Mouse (Mus musculus) heart, embryonic 15.5 days (tissue): ENCODE results near the gene Zfp160. TPM values are rescaled to one million over a fixed set of nuclear protein-coding genes. Genes with fewer than 3 reads are reported as not detected.
"Not testable (repeated sequence)": the region's sequence is repeated elsewhere in the genome, so short reads cannot be mapped to it uniquely, and the experiment has no call there.

Experiments
- ATAC-seq: fragments of 200-750 bp; cut with Nextera tagmentation; replicated peaks from 2 replicates; pipeline ENCODE4 v1.8.0; 2017; ENCODE audit warnings: low read depth, moderate TSS enrichment; ENCODE audit not compliant: insufficient number of reproducible peaks, insufficient read depth, low FRiP score
- H3K27ac ChIP-seq: fragments of 300-500 bp; sonication (generic); 2 replicates; pipeline ENCODE4 v1.5.1; 2015; ENCODE audit warnings: mild to moderate bottlenecking, inconsistent platforms
- H3K27me3 ChIP-seq: fragments of 300-500 bp; sonication (generic); 2 replicates; pipeline ENCODE4 v1.6.1; 2015; ENCODE audit warnings: inconsistent platforms
- H3K36me3 ChIP-seq: fragments of 300-500 bp; sonication (generic); 2 replicates; pipeline ENCODE4 v1.6.1; 2015; ENCODE audit warnings: mild to moderate bottlenecking, inconsistent platforms
- H3K4me1 ChIP-seq: fragments of 300-500 bp; sonication (generic); replicated peaks from 2 replicates; pipeline ENCODE4 v1.6.1; 2015; ENCODE audit warnings: inconsistent platforms
- H3K4me2 ChIP-seq: fragments of 300-500 bp; sonication (generic); 2 replicates; pipeline ENCODE4 v1.6.1; 2015; ENCODE audit warnings: inconsistent platforms, mild to moderate bottlenecking, moderate library complexity
- H3K4me3 ChIP-seq: fragments of 300-500 bp; sonication (generic); 2 replicates; pipeline ENCODE4 v1.5.1; 2015; ENCODE audit warnings: mild to moderate bottlenecking, inconsistent platforms
- H3K9ac ChIP-seq: fragments of 300-500 bp; sonication (generic); 2 replicates; pipeline ENCODE4 v1.6.1; 2015; ENCODE audit warnings: mild to moderate bottlenecking, inconsistent platforms
- H3K9me3 ChIP-seq: fragments of 300-500 bp; sonication (generic); replicated peaks from 2 replicates; pipeline ENCODE4 v1.6.1; 2016; ENCODE audit warnings: inconsistent platforms
- WGBS: fragments of 180-500 bp; shearing (Covaris S2); methylation state at CpG from one replicate; pipeline ENCODE4 v1.1.7; 2015; ENCODE audit warnings: mixed read lengths; 5-methylcytosine and 5-hydroxymethylcytosine counted together
- polyA plus RNA-seq: library from polyadenylated mRNA; unstranded; fragments of >200 nt; fragmentation: Nextera tagmentation; extraction: Ambion mirVana; gene quantifications from 2 replicates; pipeline ENCODE4 v1.2.1, GENCODE M21; 2015

Gene Zfp160
- polyA plus RNA-seq: 9.6 TPM in 2 replicates

- Histone ChIP-seq H3K4me2 (peak within 1 kb of the TSS; percentile 66), H3K27ac (peak within 1 kb of the TSS; percentile 87), H3K4me1 (peaks cover 20% of the 10 kb centered on the region), H3K36me3 (peaks cover 4% of the 10 kb centered on the region), H3K4me3 (peak within 1 kb of the TSS; percentile 68), H3K9ac (peak within 1 kb of the TSS; percentile 79), H3K27me3 (0 out of 2 replicates have a peak, but pooled peaks cover 4% of the 10 kb centered on the region), H3K9me3 (no peaks in the 10 kb centered on the region)
- ATAC-seq: peak; percentile 95
- 5% methylated on average over 36 of the region's 36 CpGs for WGBS
Observed at GRCm38 (mm10) chr17:21008382-21009331, at the start of gene Zfp160. TSS of gene Zfp160 (plus strand) at chr17:21008903.

- no peak for ATAC-seq
- no peaks in the 10 kb centered on the region for H3K27me3 ChIP-seq
- no peaks in the 10 kb centered on the region for H3K9me3 ChIP-seq
- no peak overlapping the region for H3K27ac ChIP-seq
- 90% methylated on average over 5 of the region's 5 CpGs for WGBS
- H3K36me3 ChIP-seq: peaks cover 98% of the 10 kb centered on the region
- H3K4me1 ChIP-seq: no peaks in the 10 kb centered on the region
- no peak overlapping the region for H3K4me3 ChIP-seq
- H3K9ac ChIP-seq: no peak overlapping the region
- H3K4me2 ChIP-seq: no peak overlapping the region
Observed at GRCm38 (mm10) chr17:20960386-20960785, 48.3 kb upstream of the Zfp160 start.

GRCm38 (mm10) chr17:20965421-20965820 is 43.3 kb upstream of the Zfp160 start:
- Histone ChIP-seq H3K4me2 (no peak overlapping the region), H3K9ac (no peak overlapping the region), H3K9me3 (no peaks in the 10 kb centered on the region), H3K27me3 (no peaks in the 10 kb centered on the region), H3K27ac (no peak overlapping the region), H3K36me3 (peaks cover 87% of the 10 kb centered on the region), H3K4me1 (no peaks in the 10 kb centered on the region), H3K4me3 (no peak overlapping the region)
- WGBS: 87% methylated on average over 4 of the region's 4 CpGs
- ATAC-seq: no peak

DNA sequence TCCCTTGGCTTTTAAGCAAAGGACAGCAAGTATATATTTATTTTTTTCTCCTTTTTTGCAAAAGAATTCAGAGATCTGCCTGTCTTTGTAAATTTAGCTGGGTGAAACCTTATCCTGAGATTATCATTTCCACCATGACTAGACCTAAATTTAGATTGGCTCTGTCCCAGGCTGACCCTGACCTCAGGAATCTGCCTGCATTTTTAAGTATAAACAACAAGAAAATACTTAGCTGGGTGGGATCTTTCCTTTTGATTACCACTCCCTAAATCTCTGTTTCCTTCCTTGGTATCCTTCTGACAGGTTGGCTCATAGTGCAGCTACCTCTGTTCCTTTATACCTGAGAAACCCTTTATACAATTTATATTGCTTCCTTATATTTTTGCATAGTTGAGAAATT is 42.0 kb upstream of the Zfp160 start:
- Histone ChIP-seq H3K4me3 (no peak overlapping the region), H3K27ac (no peak overlapping the region), H3K4me1 (no peaks in the 10 kb centered on the region), H3K9me3 (no peaks in the 10 kb centered on the region), H3K36me3 (peaks cover 74% of the 10 kb centered on the region), H3K4me2 (no peak overlapping the region), H3K9ac (no peak overlapping the region), H3K27me3 (no peaks in the 10 kb centered on the region)
- ATAC-seq: no peak

GRCm38 (mm10) chr17:20993716-20994115 is 15.0 kb upstream of the Zfp160 start:
- no peaks in the 10 kb centered on the region for H3K36me3 ChIP-seq
- H3K9me3 ChIP-seq: no peaks in the 10 kb centered on the region
- no peaks in the 10 kb centered on the region for H3K27me3 ChIP-seq
- no peak overlapping the region for H3K4me2 ChIP-seq
- no peak for ATAC-seq
- WGBS: 60% methylated on average over 2 of the region's 2 CpGs
- H3K9ac ChIP-seq: no peak overlapping the region
- no peak overlapping the region for H3K4me3 ChIP-seq
- H3K4me1 ChIP-seq: no peaks in the 10 kb centered on the region
- H3K27ac ChIP-seq: no peak overlapping the region

DNA sequence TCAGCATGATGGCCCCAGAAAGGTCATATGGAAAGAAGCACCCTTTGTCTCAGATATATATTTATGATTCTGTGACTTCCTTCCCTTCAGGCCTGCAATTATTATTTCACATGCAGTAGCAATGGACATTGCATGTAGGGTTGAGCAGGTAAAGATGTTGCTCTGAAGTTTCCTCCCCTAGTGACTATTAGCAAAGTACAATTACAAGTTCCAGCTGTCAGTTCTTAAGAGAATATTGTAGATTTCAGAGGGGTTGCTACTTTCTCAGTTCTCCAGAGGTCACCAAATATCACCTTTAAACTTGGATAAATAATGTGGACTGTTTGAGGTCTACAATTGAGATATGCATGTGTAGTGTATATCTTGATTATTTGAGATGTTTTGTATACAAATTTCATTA is 12.3 kb upstream of the Zfp160 start, which contains the start of gene Vmn1r233:
Gene Vmn1r233, minus strand, starts transcription at position 101 of the 400 bp plus-strand sequence.
- Histone ChIP-seq H3K36me3 (no peaks in the 10 kb centered on the region), H3K9ac (no peak within 1 kb of the TSS), H3K4me3 (no peak within 1 kb of the TSS), H3K27me3 (no peaks in the 10 kb centered on the region), H3K4me2 (no peak within 1 kb of the TSS), H3K9me3 (no peaks in the 10 kb centered on the region), H3K4me1 (no peaks in the 10 kb centered on the region), H3K27ac (no peak within 1 kb of the TSS)
- ATAC-seq: no peak

GRCm38 (mm10) chr17:21009726-21010125 is 1.0 kb downstream of the Zfp160 start:
- Histone ChIP-seq H3K4me1 (peaks cover 20% of the 10 kb centered on the region), H3K4me3 (peak overlapping the region; percentile 68), H3K27ac (peak overlapping the region; percentile 87; the same call in 1 of the 2 replicates), H3K9ac (peak overlapping the region; percentile 79), H3K27me3 (0 out of 2 replicates have a peak, but pooled peaks cover 4% of the 10 kb centered on the region), H3K4me2 (peak overlapping the region; percentile 66), H3K36me3 (peaks cover 4% of the 10 kb centered on the region), H3K9me3 (no peaks in the 10 kb centered on the region)
- 21% methylated on average over 1 of the region's 1 CpGs for WGBS
- no peak for ATAC-seq

GRCm38 (mm10) chr17:21018410-21019080 is 9.8 kb downstream of the Zfp160 start:
- Histone ChIP-seq H3K4me3 (no peak overlapping the region), H3K36me3 (peaks cover 54% of the 10 kb centered on the region), H3K4me2 (no peak overlapping the region), H3K27ac (no peak overlapping the region), H3K9ac (no peak overlapping the region), H3K27me3 (no peaks in the 10 kb centered on the region), H3K4me1 (no peaks in the 10 kb centered on the region), H3K9me3 (no peaks in the 10 kb centered on the region)
- no peak for ATAC-seq
- WGBS: 91% methylated on average over 1 of the region's 1 CpGs

DNA sequence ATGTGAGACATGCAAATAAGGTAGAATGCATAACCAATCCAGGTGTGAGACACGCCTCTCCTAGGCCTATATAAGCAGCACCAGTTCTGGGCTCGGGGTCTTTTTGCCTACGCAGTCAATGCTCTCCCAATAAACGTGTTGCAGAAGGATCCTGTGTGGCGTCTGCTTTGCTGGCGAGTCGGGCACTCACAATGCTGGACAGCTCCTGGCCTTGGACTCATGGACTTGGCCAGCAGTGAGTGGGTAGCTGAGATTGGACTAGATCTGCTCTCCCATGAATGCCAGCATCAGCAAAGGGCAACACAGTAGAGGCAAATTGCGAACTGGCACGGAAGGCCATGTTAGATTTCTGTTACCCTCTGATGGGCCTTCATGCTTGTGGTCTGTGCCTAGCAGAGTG is 39.3 kb downstream of the Zfp160 start:
- H3K4me1 ChIP-seq: peaks cover 13% of the 10 kb centered on the region
- not testable (repeated sequence) for H3K4me2 ChIP-seq, H3K27me3 ChIP-seq, H3K9ac ChIP-seq, H3K4me3 ChIP-seq, H3K27ac ChIP-seq, ATAC-seq, H3K9me3 ChIP-seq, H3K36me3 ChIP-seq
- 86% methylated on average over 9 of the region's 9 CpGs for WGBS

GRCm38 (mm10) chr17:21050901-21051300 is 42.2 kb downstream of the Zfp160 start:
- no peaks in the 10 kb centered on the region for H3K36me3 ChIP-seq
- H3K9ac ChIP-seq: no peak overlapping the region
- H3K4me2 ChIP-seq: no peak overlapping the region
- 83% methylated on average over 1 of the region's 1 CpGs for WGBS
- no peak for ATAC-seq
- H3K4me1 ChIP-seq: peaks cover 15% of the 10 kb centered on the region
- peak overlapping the region; percentile 71 for H3K27ac ChIP-seq
- no peaks in the 10 kb centered on the region for H3K27me3 ChIP-seq
- no peaks in the 10 kb centered on the region for H3K9me3 ChIP-seq
- H3K4me3 ChIP-seq: no peak overlapping the region

- H3K27me3 ChIP-seq, H3K36me3 ChIP-seq, H3K9ac ChIP-seq, H3K4me3 ChIP-seq, H3K4me2 ChIP-seq, H3K9me3 ChIP-seq: not testable (repeated sequence)
- Histone ChIP-seq H3K4me1 (peaks cover 15% of the 10 kb centered on the region), H3K27ac (peak overlapping the region; percentile 71)
- no CpG with 5 or more reads among the region's 3 CpGs for WGBS
- ATAC-seq: peak; percentile 83
Observed at GRCm38 (mm10) chr17:21051341-21051740, 42.6 kb downstream of the Zfp160 start.
